Mouse (Mus musculus): ENCODE data around the gene Usp2. TPM values are rescaled to one million over a fixed set of nuclear protein-coding genes. Genes with fewer than 3 reads are reported as not detected.

Usp2 gene
- polyA plus RNA-seq, 1 experiment from 2014 or later: 14.6 TPM

- no peaks in the 10 kb centered on the region for H3K36me3 ChIP-seq
- H3K27ac ChIP-seq: no peak overlapping the region
- no peak for ATAC-seq (ENCODE audit: insufficient number of reproducible peaks, insufficient read depth, low FRiP score, low TSS enrichment, low read depth)
- peaks cover 9% of the 10 kb centered on the region; the same call in 1 of the 2 replicates for H3K4me1 ChIP-seq
- no peak overlapping the region for H3K4me3 ChIP-seq
- WGBS: 86% methylated on average over 4 of the region's 4 CpGs
- no peak overlapping the region for H3K4me2 ChIP-seq
- H3K9me3 ChIP-seq: no peaks in the 10 kb centered on the region
- no peak overlapping the region for H3K9ac ChIP-seq
- H3K27me3 ChIP-seq: no peaks in the 10 kb centered on the region
Measured at GRCm38 (mm10) chr9:44116182-44116581, 49.4 kb downstream of the Usp2 start.

GRCm38 (mm10) chr9:44119011-44119410, 52.2 kb downstream of the Usp2 start:
- no peak overlapping the region for H3K27ac ChIP-seq
- no peaks in the 10 kb centered on the region for H3K9me3 ChIP-seq
- no peak overlapping the region for H3K4me2 ChIP-seq
- no peak for ATAC-seq (ENCODE audit: insufficient number of reproducible peaks, insufficient read depth, low FRiP score, low TSS enrichment, low read depth)
- no peak overlapping the region for H3K9ac ChIP-seq
- no peaks in the 10 kb centered on the region for H3K36me3 ChIP-seq
- no peaks in the 10 kb centered on the region for H3K4me1 ChIP-seq
- 46% methylated on average over 5 of the region's 5 CpGs for WGBS
- H3K27me3 ChIP-seq: no peaks in the 10 kb centered on the region
- no peak overlapping the region for H3K4me3 ChIP-seq

- H3K4me1 ChIP-seq: no peaks in the 10 kb centered on the region
- H3K4me2 ChIP-seq: no peak overlapping the region
- no peak overlapping the region for H3K4me3 ChIP-seq
- H3K9ac ChIP-seq: no peak overlapping the region
- no peak for ATAC-seq (ENCODE audit: insufficient number of reproducible peaks, insufficient read depth, low FRiP score, low TSS enrichment, low read depth)
- no peaks in the 10 kb centered on the region for H3K27me3 ChIP-seq
- H3K36me3 ChIP-seq: no peaks in the 10 kb centered on the region
- H3K9me3 ChIP-seq: no peaks in the 10 kb centered on the region
- no peak overlapping the region for H3K27ac ChIP-seq
- WGBS: 84% methylated on average over 8 of the region's 8 CpGs
Measured at GRCm38 (mm10) chr9:44119948-44120465, 53.2 kb downstream of the Usp2 start.

GRCm38 (mm10) chr9:44124317-44124716, 57.5 kb downstream of the Usp2 start:
- Histone ChIP-seq H3K9me3 (no peaks in the 10 kb centered on the region), H3K9ac (no peak overlapping the region), H3K4me2 (no peak overlapping the region), H3K4me1 (peaks cover 16% of the 10 kb centered on the region; the same call in 1 of the 2 replicates), H3K36me3 (no peaks in the 10 kb centered on the region), H3K27ac (no peak overlapping the region), H3K27me3 (no peaks in the 10 kb centered on the region), H3K4me3 (no peak overlapping the region)
- no peak for ATAC-seq (ENCODE audit: insufficient number of reproducible peaks, insufficient read depth, low FRiP score, low TSS enrichment, low read depth)
- 73% methylated on average over 6 of the region's 6 CpGs for WGBS

- H3K4me2 ChIP-seq: no peak overlapping the region
- no peak overlapping the region for H3K4me3 ChIP-seq
- no peak overlapping the region for H3K27ac ChIP-seq
- no peak for ATAC-seq (ENCODE audit: insufficient number of reproducible peaks, insufficient read depth, low FRiP score, low TSS enrichment, low read depth)
- no peaks in the 10 kb centered on the region; the same call in 1 of the 2 replicates for H3K27me3 ChIP-seq
- 39% methylated on average over 5 of the region's 5 CpGs for WGBS
- no peaks in the 10 kb centered on the region for H3K36me3 ChIP-seq
- no peaks in the 10 kb centered on the region for H3K9me3 ChIP-seq
- H3K4me1 ChIP-seq: peaks cover 23% of the 10 kb centered on the region
- H3K9ac ChIP-seq: no peak overlapping the region
Measured at GRCm38 (mm10) chr9:44125026-44125425, 58.2 kb downstream of the Usp2 start.

- H3K9ac ChIP-seq: peak overlapping the region; percentile 46; the same call in 1 of the 2 replicates
- 32% methylated on average over 18 of the region's 18 CpGs for WGBS
- ATAC-seq (ENCODE audit: insufficient number of reproducible peaks, insufficient read depth, low FRiP score, low TSS enrichment, low read depth): no peak
- no peaks in the 10 kb centered on the region for H3K9me3 ChIP-seq
- H3K4me3 ChIP-seq: no peak overlapping the region
- no peaks in the 10 kb centered on the region; the same call in 1 of the 2 replicates for H3K27me3 ChIP-seq
- peaks cover 31% of the 10 kb centered on the region for H3K4me1 ChIP-seq
- no peaks in the 10 kb centered on the region for H3K36me3 ChIP-seq
- H3K27ac ChIP-seq: 0 out of 2 replicates have a peak overlapping the region, but pooled peaks have one; percentile 0
- peak overlapping the region; percentile 27; the same call in 1 of the 2 replicates for H3K4me2 ChIP-seq
Measured at GRCm38 (mm10) chr9:44125546-44126428, 59.0 kb downstream of the Usp2 start.

- peaks cover 36% of the 10 kb centered on the region for H3K4me1 ChIP-seq
- no peak overlapping the region for H3K9ac ChIP-seq
- 83% methylated on average over 3 of the region's 3 CpGs for WGBS
- H3K4me3 ChIP-seq: no peak overlapping the region
- H3K27ac ChIP-seq: no peak overlapping the region
- H3K9me3 ChIP-seq: no peaks in the 10 kb centered on the region
- H3K27me3 ChIP-seq: peaks cover 7% of the 10 kb centered on the region
- no peaks in the 10 kb centered on the region for H3K36me3 ChIP-seq
- no peak overlapping the region for H3K4me2 ChIP-seq
- ATAC-seq (ENCODE audit: insufficient number of reproducible peaks, insufficient read depth, low FRiP score, low TSS enrichment, low read depth): no peak
Measured at GRCm38 (mm10) chr9:44126746-44127145, 59.9 kb downstream of the Usp2 start.

GRCm38 (mm10) chr9:44127351-44127801, 60.6 kb downstream of the Usp2 start:
- Histone ChIP-seq H3K4me3 (no peak overlapping the region), H3K9ac (no peak overlapping the region), H3K4me1 (peaks cover 36% of the 10 kb centered on the region), H3K36me3 (no peaks in the 10 kb centered on the region), H3K9me3 (no peaks in the 10 kb centered on the region), H3K4me2 (no peak overlapping the region), H3K27ac (no peak overlapping the region), H3K27me3 (peaks cover 13% of the 10 kb centered on the region)
- no peak for ATAC-seq (ENCODE audit: insufficient number of reproducible peaks, insufficient read depth, low FRiP score, low TSS enrichment, low read depth)
- 58% methylated on average over 3 of the region's 3 CpGs for WGBS

- Histone ChIP-seq H3K27me3 (peaks cover 33% of the 10 kb centered on the region), H3K9ac (peak overlapping the region; percentile 73), H3K4me2 (peak overlapping the region; percentile 79), H3K27ac (peak overlapping the region; percentile 51), H3K4me1 (peaks cover 52% of the 10 kb centered on the region), H3K9me3 (no peaks in the 10 kb centered on the region), H3K36me3 (no peaks in the 10 kb centered on the region), H3K4me3 (peak overlapping the region; percentile 45)
- no peak for ATAC-seq (ENCODE audit: insufficient number of reproducible peaks, insufficient read depth, low FRiP score, low TSS enrichment, low read depth)
- 7% methylated on average over 9 of the region's 9 CpGs for WGBS
Measured at GRCm38 (mm10) chr9:44129633-44130032, 62.8 kb downstream of the Usp2 start.

GRCm38 (mm10) chr9:44130034-44130433, 63.2 kb downstream of the Usp2 start:
- peak overlapping the region; percentile 79 for H3K4me2 ChIP-seq
- H3K27me3 ChIP-seq: peaks cover 33% of the 10 kb centered on the region
- under 1% methylated on average over 27 of the region's 27 CpGs for WGBS
- H3K27ac ChIP-seq: peak overlapping the region; percentile 73
- no peaks in the 10 kb centered on the region for H3K36me3 ChIP-seq
- peak overlapping the region; percentile 73 for H3K9ac ChIP-seq
- peaks cover 56% of the 10 kb centered on the region for H3K4me1 ChIP-seq
- H3K4me3 ChIP-seq: peak overlapping the region; percentile 45
- H3K9me3 ChIP-seq: no peaks in the 10 kb centered on the region
- ATAC-seq (ENCODE audit: insufficient number of reproducible peaks, insufficient read depth, low FRiP score, low TSS enrichment, low read depth): no peak

GRCm38 (mm10) chr9:44130581-44131275, 63.9 kb downstream of the Usp2 start:
- WGBS: 17% methylated on average over 17 of the region's 19 CpGs
- peak overlapping the region; percentile 79 for H3K4me2 ChIP-seq
- H3K4me3 ChIP-seq: peak overlapping the region; percentile 45
- peaks cover 34% of the 10 kb centered on the region for H3K27me3 ChIP-seq
- peaks cover 58% of the 10 kb centered on the region for H3K4me1 ChIP-seq
- H3K9ac ChIP-seq: peak overlapping the region; percentile 73; the same call in 1 of the 2 replicates
- peak overlapping the region; percentile 73 for H3K27ac ChIP-seq
- peak; percentile 56; the same call in 1 of the 2 replicates for ATAC-seq (ENCODE audit: insufficient number of reproducible peaks, insufficient read depth, low FRiP score, low TSS enrichment, low read depth)
- no peaks in the 10 kb centered on the region for H3K9me3 ChIP-seq
- no peaks in the 10 kb centered on the region for H3K36me3 ChIP-seq

Measured in embryonic facial prominence, embryonic 13.5 days (tissue).